Mouse (Mus musculus) stomach, postnatal 0 days (tissue): ENCODE data around the gene Apba3.

Experiments
- CTCF ChIP-seq: IDR thresholded peaks from 2 replicates; pipeline ENCODE4 v1.5.1; 2016; ENCODE audit warnings: antibody characterized with exemption, low read depth, mild to moderate bottlenecking, moderate library complexity
- EP300 ChIP-seq: optimal IDR thresholded peaks from 2 replicates; pipeline ENCODE3; 2016; ENCODE audit warnings: antibody characterized with exemption

DNA sequence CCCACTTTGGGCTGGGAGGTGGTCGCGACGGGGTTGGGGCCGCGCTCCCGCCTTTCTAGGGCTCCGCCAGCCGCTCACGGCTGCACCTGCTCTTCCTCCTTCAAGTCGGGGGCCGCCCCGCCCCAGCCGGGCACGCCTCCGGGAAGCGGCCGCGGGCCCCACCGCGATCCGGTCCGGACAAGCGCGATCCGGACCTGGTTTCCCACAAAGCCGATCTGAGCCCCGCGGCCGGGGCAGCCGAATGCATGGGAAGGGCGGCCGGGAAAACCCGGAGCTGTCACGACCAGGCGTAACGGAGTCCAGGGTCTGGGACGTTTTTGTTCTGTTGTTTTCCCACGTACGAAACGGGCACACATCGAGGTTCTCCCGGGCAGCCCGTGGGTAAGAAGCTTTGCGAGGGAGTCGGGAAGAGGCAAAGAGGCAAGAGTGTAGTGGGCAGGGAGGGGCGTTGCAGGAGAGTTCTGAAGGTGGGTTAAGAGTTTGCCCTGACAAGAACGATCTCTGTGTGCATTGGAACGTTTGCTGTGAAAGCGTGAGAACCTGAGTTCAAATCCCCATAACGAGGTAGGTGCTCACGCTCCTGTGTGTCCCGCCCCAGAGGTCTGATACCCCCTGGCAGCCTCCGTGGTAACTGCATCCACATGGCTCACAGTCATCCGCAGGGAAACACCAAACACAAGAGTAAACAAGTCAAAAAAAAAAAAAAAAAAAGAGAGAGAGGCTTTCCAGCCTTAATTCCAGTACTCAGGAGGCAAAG is 19.1 kb downstream of the Apba3 start:
- TF ChIP-seq CTCF (0 out of 2 replicates have a peak, but pooled peaks have one; percentile 3), EP300 (peak; percentile 87)
